Mouse (Mus musculus) CH12.LX (cell line): ENCODE data around the gene Lmnb2. TPM values are rescaled to one million over a fixed set of nuclear protein-coding genes. Genes with fewer than 3 reads are reported as not detected.

Source experiments
- DNase-seq: peaks from one replicate; pipeline ENCODE4 v3.0.0-alpha.2; 2013; ENCODE audit errors: extremely low read depth
- H3K27ac ChIP-seq: 2 replicates; pipeline ENCODE4 v1.5.1; 2012; ENCODE audit warnings: low read depth, mild to moderate bottlenecking, control low read depth, moderate library complexity; ENCODE audit not compliant: insufficient read depth
- H3K27me3 ChIP-seq: replicated peaks from 2 replicates; pipeline ENCODE3; 2012; ENCODE audit warnings: inconsistent platforms
- H3K36me3 ChIP-seq, 2 experiments: replicated peaks in 1 of 2; 2 replicates each; pipeline versions ENCODE3 to v1.6.1; 2012; ENCODE audit warnings: inconsistent platforms in 1 of 2, low read length in 1 of 2, mild to moderate bottlenecking in 1 of 2, mixed read lengths in 1 of 2, moderate library complexity in 1 of 2; ENCODE audit not compliant: control insufficient read depth in 1 of 2, insufficient read depth in 1 of 2
- H3K4me1 ChIP-seq, 2 experiments: 2 replicates each; pipeline ENCODE4 v1.6.1; 2012; ENCODE audit warnings: inconsistent platforms in 1 of 2, moderate library complexity in 1 of 2; ENCODE audit not compliant: insufficient read depth in 2 of 2, control insufficient read depth in 1 of 2
- H3K4me2 ChIP-seq: 2 replicates; pipeline ENCODE4 v1.6.1; 2012; ENCODE audit warnings: low read depth, mild to moderate bottlenecking, control low read depth; ENCODE audit not compliant: poor library complexity, insufficient read depth, severe bottlenecking
- H3K4me3 ChIP-seq, 3 experiments: fragments of 150-350 bp in 1 of 3; sonication (generic) in 1 of 3; replicated peaks in 1 of 3; 2 replicates each; pipeline versions ENCODE3 to v1.5.1; 2011 to 2012; ENCODE audit warnings: low read depth in 2 of 3, low read length in 2 of 3, mild to moderate bottlenecking in 2 of 3, moderate library complexity in 2 of 3, control low read depth in 1 of 3, improper control_type of control experiment in 1 of 3, inconsistent platforms in 1 of 3, mixed read lengths in 1 of 3; ENCODE audit not compliant: poor library complexity in 1 of 3
- H3K79me2 ChIP-seq: replicated peaks from 2 replicates; pipeline ENCODE4 v1.6.1; 2012; ENCODE audit warnings: mild to moderate bottlenecking, moderate library complexity; ENCODE audit not compliant: control insufficient read depth, poor library complexity, insufficient read depth, severe bottlenecking; ENCODE audit errors: extremely low read depth
- H3K9ac ChIP-seq: 2 replicates; pipeline ENCODE4 v1.6.1; 2012; ENCODE audit warnings: low read depth, mild to moderate bottlenecking, control low read depth, moderate library complexity; ENCODE audit not compliant: insufficient read depth
- H3K9me3 ChIP-seq: replicated peaks from 2 replicates; pipeline ENCODE3; 2012; ENCODE audit warnings: low read length, inconsistent platforms, mixed read lengths
- CHD1 ChIP-seq: IDR thresholded peaks from 2 replicates; pipeline ENCODE4 v1.6.1; 2012; ENCODE audit warnings: low read depth, low read length, improper control_type of control experiment, inconsistent platforms
- E2F4 ChIP-seq: IDR thresholded peaks from 2 replicates; pipeline ENCODE4 v1.6.1; 2011; ENCODE audit warnings: low read depth, low read length, improper control_type of control experiment; ENCODE audit not compliant: insufficient replicate concordance
- ETS1 ChIP-seq: conservative IDR thresholded peaks from 2 replicates; pipeline ENCODE4 v1.6.1; 2012; ENCODE audit warnings: low read depth, mild to moderate bottlenecking, inconsistent platforms, low read length, improper control_type of control experiment, moderate library complexity
- HCFC1 ChIP-seq: IDR thresholded peaks from 2 replicates; pipeline ENCODE4 v1.6.1; 2012; ENCODE audit warnings: low read depth, mild to moderate bottlenecking, inconsistent platforms, low read length, improper control_type of control experiment
- KAT2A ChIP-seq: IDR thresholded peaks from 2 replicates; pipeline ENCODE4 v1.6.1; 2012; ENCODE audit warnings: low read length, improper control_type of control experiment, inconsistent platforms; ENCODE audit not compliant: insufficient replicate concordance
- MEF2A ChIP-seq: IDR thresholded peaks from 2 replicates; pipeline ENCODE4 v1.6.1; 2014; ENCODE audit warnings: low read depth, mild to moderate bottlenecking, inconsistent platforms, low read length, improper control_type of control experiment, borderline replicate concordance
- MXI1 ChIP-seq: IDR thresholded peaks from 2 replicates; pipeline ENCODE4 v1.6.1; 2011; ENCODE audit warnings: mild to moderate bottlenecking, low read depth, low read length, improper control_type of control experiment
- MYC ChIP-seq: IDR thresholded peaks from 2 replicates; pipeline ENCODE4 v1.6.1; 2011; ENCODE audit warnings: low read depth, mild to moderate bottlenecking, improper control_type of control experiment, low read length
- NRF1 ChIP-seq: IDR thresholded peaks from 2 replicates; pipeline ENCODE4 v1.6.1; 2014; ENCODE audit warnings: low read depth, mild to moderate bottlenecking, inconsistent platforms, low read length, improper control_type of control experiment, moderate library complexity
- PAX5 ChIP-seq: IDR thresholded peaks from 2 replicates; pipeline ENCODE4 v1.6.1; 2012; ENCODE audit warnings: low read length, inconsistent platforms, mixed read lengths
- RAD21 ChIP-seq: IDR thresholded peaks from 2 replicates; pipeline ENCODE4 v1.6.1; 2011; ENCODE audit warnings: low read depth, mild to moderate bottlenecking, low read length, improper control_type of control experiment, moderate library complexity
- SMC3 ChIP-seq: IDR thresholded peaks from 2 replicates; pipeline ENCODE4 v1.6.1; 2011; ENCODE audit warnings: low read depth, low read length, improper control_type of control experiment
- TBP ChIP-seq: conservative IDR thresholded peaks from 2 replicates; pipeline ENCODE4 v1.6.1; 2011; ENCODE audit warnings: low read depth, low read length, improper control_type of control experiment
- USF1 ChIP-seq: IDR thresholded peaks from 2 replicates; pipeline ENCODE4 v1.6.1; 2014; ENCODE audit warnings: low read depth, mild to moderate bottlenecking, inconsistent platforms, low read length, improper control_type of control experiment
- USF2 ChIP-seq: conservative IDR thresholded peaks from 2 replicates; pipeline ENCODE4 v1.6.1; 2011; ENCODE audit warnings: low read depth, low read length, improper control_type of control experiment
- ZMIZ1 ChIP-seq: IDR thresholded peaks from 2 replicates; pipeline ENCODE4 v1.6.1; 2012; ENCODE audit warnings: low read depth, mild to moderate bottlenecking, inconsistent platforms, low read length, improper control_type of control experiment
- dilution Hi-C: fragments of 300-500 bp; cut with MboI; formaldehyde crosslinking; loops from 2 replicates; pipeline ENCODE4 v1.14.3; 2020; ENCODE audit warnings: low sequenced_read_pairs; ENCODE audit not compliant: extremely low pct_unique_long_range_greater_than_20kb, extremely low pct_ligation_motif_present
- in situ Hi-C: fragments of 300-500 bp; cut with MboI; formaldehyde crosslinking; loops from 3 replicates; pipeline ENCODE4 v1.14.3; 2019; ENCODE audit warnings: low sequenced_read_pairs, low pct_ligation_motif_present, low pct_unique_long_range_greater_than_20kb, mixed read lengths
- polyA plus RNA-seq: library from polyadenylated mRNA; unstranded; fragments of >175 nt; gene quantifications from 2 replicates; pipeline ENCODE4 v1.2.1, GENCODE M21; 2012; ENCODE audit warnings: low read depth; ENCODE audit not compliant: insufficient read length
- total RNA-seq, 2 experiments: library from RNA; depleted of rRNA; stranded (reverse); fragments of 300-350 nt in 1 of 2; fragments of >200 nt in 1 of 2; gene quantifications; 2 replicates each; pipeline ENCODE4 v1.2.3; 2012 to 2014

Lmnb2 gene
- total and polyA plus RNA-seq, 3 experiments = 20.7 to 25.8 (median 23.7) TPM

GRCm38 (mm10) chr10:80900318-80901247, 17.5 kb downstream of the Lmnb2 start, which contains the start of gene Timm13 (continued):
- peak; percentile 52; the same call in 1 of the 2 replicates for TF ChIP-seq MEF2A
- TF ChIP-seq PAX5 = no peak
- peak; percentile 92 for TF ChIP-seq NRF1
- no peak for TF ChIP-seq USF1
- TF ChIP-seq ETS1 = no peak
- TF ChIP-seq SMC3 = no peak
- no peak for TF ChIP-seq USF2
- peak; percentile 77; the same call in 1 of the 2 replicates for TF ChIP-seq MYC
- no peak for TF ChIP-seq TBP
- TF ChIP-seq HCFC1 = peak; percentile 94
- TF ChIP-seq RAD21 = no peak
- no peak for TF ChIP-seq CHD1
- peak; percentile 86 for TF ChIP-seq ZMIZ1
- peak; percentile 99 for TF ChIP-seq KAT2A

- Histone ChIP-seq H3K36me3 (peaks cover 41 to 68% of the 10 kb centered on the region in 2 experiments), H3K4me1 (peaks cover 8 to 21% of the 10 kb centered on the region in 2 experiments; a peak in 3 of 4 replicates), H3K4me2 (peak overlapping the region; percentile 78), H3K4me3 (peak overlapping the region; percentile 76 to 88 (median 84)), H3K9ac (peak overlapping the region; percentile 89), H3K79me2 (peaks cover 10% of the 10 kb centered on the region; the same call in 1 of the 2 replicates), H3K27me3 (no peaks in the 10 kb centered on the region), H3K9me3 (no peaks in the 10 kb centered on the region), H3K27ac (no peak overlapping the region; the same call in 1 of the 2 replicates)
- in situ Hi-C loops = no loop called here
- DNase-seq = no peak
- dilution Hi-C loops = no loop called here
- no peak for TF ChIP-seq E2F4
- TF ChIP-seq MXI1 = peak; percentile 59; the same call in 1 of the 2 replicates
Measured at GRCm38 (mm10) chr10:80899591-80900317, 18.3 kb downstream of the Lmnb2 start.
